Mouse (Mus musculus) heart, embryonic 12.5 days (tissue): ENCODE measurements around the gene Scgb1b20. TPM values are rescaled to one million over a fixed set of nuclear protein-coding genes. Genes with fewer than 3 reads are reported as not detected.
"Not testable (repeated sequence)": the region's sequence is repeated elsewhere in the genome, so short reads cannot be mapped to it uniquely, and the experiment has no call there.

Experiments used
- ATAC-seq: fragments of 200-750 bp; cut with Nextera tagmentation; 2 replicates; pipeline ENCODE4 v1.8.0; 2017; ENCODE audit warnings: moderate TSS enrichment, moderate library complexity; ENCODE audit not compliant: insufficient number of reproducible peaks, low FRiP score
- H3K27ac ChIP-seq: fragments of 300-500 bp; sonication (generic); 2 replicates; pipeline ENCODE4 v1.5.1; 2016; ENCODE audit warnings: mild to moderate bottlenecking, moderate library complexity; ENCODE audit not compliant: poor library complexity, severe bottlenecking
- H3K27me3 ChIP-seq: fragments of 300-500 bp; sonication (generic); replicated peaks from 2 replicates; pipeline ENCODE4 v1.6.1; 2016; ENCODE audit warnings: mild to moderate bottlenecking, moderate library complexity
- H3K36me3 ChIP-seq: fragments of 300-500 bp; sonication (generic); 2 replicates; pipeline ENCODE4 v1.6.1; 2016; ENCODE audit warnings: mild to moderate bottlenecking, moderate library complexity
- H3K4me1 ChIP-seq: fragments of 300-500 bp; sonication (generic); replicated peaks from 2 replicates; pipeline ENCODE4 v1.6.1; 2016; ENCODE audit warnings: mild to moderate bottlenecking
- H3K4me2 ChIP-seq: fragments of 300-500 bp; sonication (generic); 2 replicates; pipeline ENCODE4 v1.6.1; 2016; ENCODE audit warnings: mild to moderate bottlenecking, moderate library complexity
- H3K4me3 ChIP-seq: fragments of 300-500 bp; sonication (generic); 2 replicates; pipeline ENCODE4 v1.5.1; 2016; ENCODE audit warnings: mild to moderate bottlenecking
- H3K9ac ChIP-seq: fragments of 300-500 bp; sonication (generic); 2 replicates; pipeline ENCODE4 v1.6.1; 2016; ENCODE audit warnings: mild to moderate bottlenecking, moderate library complexity
- H3K9me3 ChIP-seq: fragments of 300-500 bp; sonication (generic); replicated peaks from 2 replicates; pipeline ENCODE4 v1.6.1; 2016; ENCODE audit warnings: mild to moderate bottlenecking, moderate library complexity
- WGBS: fragments of 180-500 bp; shearing (Covaris S2); methylation state at CpG from one replicate; pipeline ENCODE4 v1.1.7; 2016; 5-methylcytosine and 5-hydroxymethylcytosine counted together
- polyA plus RNA-seq: library from polyadenylated mRNA; unstranded; fragments of >200 nt; fragmentation: Nextera tagmentation; extraction: Ambion mirVana; gene quantifications from 2 replicates; pipeline ENCODE4 v1.2.1, GENCODE M21; 2016

Gene Scgb1b20
- polyA plus RNA-seq = not detected in 2 replicates

GRCm38 (mm10) chr7:33372934-33373333 is at the start of gene Scgb1b20:
TSS of gene Scgb1b20 (plus strand) at chr7:33373234.
- H3K4me1 ChIP-seq, H3K27ac ChIP-seq, ATAC-seq, H3K27me3 ChIP-seq, H3K9ac ChIP-seq, H3K36me3 ChIP-seq, H3K4me2 ChIP-seq, H3K4me3 ChIP-seq: not testable (repeated sequence)
- H3K9me3 ChIP-seq = peaks cover 18% of the 10 kb centered on the region
- WGBS = 61% methylated on average over 4 of the region's 4 CpGs

DNA sequence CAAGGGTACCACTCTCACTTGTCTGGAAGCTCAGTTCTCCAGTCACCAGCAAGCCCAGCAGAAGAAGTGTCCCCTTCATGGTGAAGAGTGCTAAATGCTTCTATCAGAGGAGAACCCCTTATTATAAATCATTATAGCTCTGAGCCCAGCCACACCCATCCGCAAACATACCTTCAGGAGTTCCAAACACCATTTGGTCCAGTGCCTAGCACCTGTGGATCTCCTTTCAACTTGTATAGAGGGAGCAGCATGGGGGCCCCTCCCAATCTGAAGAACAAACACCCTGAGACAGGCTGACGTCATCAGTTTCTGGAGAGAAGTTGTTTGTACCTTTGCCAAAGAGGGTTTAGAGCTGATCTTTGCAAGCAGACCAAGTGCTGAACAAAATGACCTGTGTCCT is 6.8 kb upstream of the Scgb1b20 start, which contains the start of gene Scgb2b20:
TSS of gene Scgb2b20 (minus strand) at position 101 of the 400 bp plus-strand sequence.
- H3K9ac ChIP-seq, H3K36me3 ChIP-seq, H3K4me3 ChIP-seq, H3K27ac ChIP-seq, ATAC-seq, H3K4me1 ChIP-seq, H3K27me3 ChIP-seq, H3K4me2 ChIP-seq: not testable (repeated sequence)
- H3K9me3 ChIP-seq = peaks cover 18% of the 10 kb centered on the region
- 76% methylated on average over 2 of the region's 2 CpGs for WGBS

- H3K36me3 ChIP-seq = not testable (repeated sequence)
Measured at GRCm38 (mm10) chr7:33399749-33400148, 26.7 kb downstream of the Scgb1b20 start.

GRCm38 (mm10) chr7:33401650-33402049 is 28.6 kb downstream of the Scgb1b20 start:
- H3K27ac ChIP-seq = no peak overlapping the region
- H3K36me3 ChIP-seq = no peaks in the 10 kb centered on the region
- no peaks in the 10 kb centered on the region for H3K27me3 ChIP-seq
- H3K4me3 ChIP-seq = no peak overlapping the region
- no peak overlapping the region for H3K4me2 ChIP-seq
- ATAC-seq = no peak
- no peak overlapping the region for H3K9ac ChIP-seq
- H3K4me1 ChIP-seq = no peaks in the 10 kb centered on the region
- WGBS = 76% methylated on average over 1 of the region's 1 CpGs
- peaks cover 29% of the 10 kb centered on the region for H3K9me3 ChIP-seq

More at GRCm38 (mm10) chr7:33399749-33400148, 26.7 kb downstream of the Scgb1b20 start:
- not testable (repeated sequence) for H3K4me3 ChIP-seq, H3K27me3 ChIP-seq, H3K4me1 ChIP-seq, ATAC-seq, H3K9ac ChIP-seq, H3K27ac ChIP-seq, H3K4me2 ChIP-seq
- peaks cover 29% of the 10 kb centered on the region for H3K9me3 ChIP-seq

DNA sequence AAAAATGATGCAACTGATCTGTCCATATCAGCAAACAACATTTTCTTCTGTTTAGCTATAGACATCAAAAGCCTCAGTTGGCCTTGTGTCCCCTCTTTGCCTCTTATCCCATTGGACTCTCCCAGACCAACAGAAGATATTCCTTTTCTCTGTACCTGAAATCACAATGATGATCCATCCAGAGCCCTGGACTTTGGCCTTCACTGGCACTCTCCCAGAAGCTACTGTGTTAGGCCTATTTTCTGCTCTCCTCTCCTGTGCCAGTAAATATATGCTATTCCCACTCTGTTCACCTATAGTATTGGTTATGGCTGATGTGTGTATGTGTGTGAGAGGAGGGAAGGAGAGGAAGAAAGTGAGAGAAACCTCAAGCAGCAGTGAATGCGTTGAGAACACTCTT is 36.6 kb downstream of the Scgb1b20 start:
- H3K9me3 ChIP-seq, H3K4me2 ChIP-seq, H3K36me3 ChIP-seq, H3K9ac ChIP-seq, H3K4me1 ChIP-seq, ATAC-seq, H3K27ac ChIP-seq, H3K27me3 ChIP-seq, H3K4me3 ChIP-seq: not testable (repeated sequence)
- 48% methylated on average over 1 of the region's 1 CpGs for WGBS

Other genes with a start within 250 kb of the Scgb1b20 start
- gene Scgb2b18, start 199.4 kb upstream of the Scgb1b20 start, polyA plus RNA-seq = not detected in 2 replicates
- not detected in 2 replicates for gene Scgb1b18, start 187.7 kb upstream of the Scgb1b20 start, polyA plus RNA-seq
- gene Scgb2b19, start 92.9 kb upstream of the Scgb1b20 start, polyA plus RNA-seq = not detected in 2 replicates
- not detected in 2 replicates for gene Scgb1b19, start 85.9 kb upstream of the Scgb1b20 start, polyA plus RNA-seq
- gene Scgb2b20, start 6.9 kb upstream of the Scgb1b20 start, polyA plus RNA-seq = not detected in 2 replicates
- not detected in 2 replicates for gene Scgb2b21, start 147.2 kb downstream of the Scgb1b20 start, polyA plus RNA-seq